Mouse (Mus musculus): ENCODE measurements around the gene Elof1. TPM values are rescaled to one million over a fixed set of nuclear protein-coding genes. Genes with fewer than 3 reads are reported as not detected.
"Not testable (repeated sequence)": the region's sequence is repeated elsewhere in the genome, so short reads cannot be mapped to it uniquely, and the experiment has no call there.

Gene Elof1
- polyA plus RNA-seq, 1 experiment from 2014 or later, result 190 TPM

DNA sequence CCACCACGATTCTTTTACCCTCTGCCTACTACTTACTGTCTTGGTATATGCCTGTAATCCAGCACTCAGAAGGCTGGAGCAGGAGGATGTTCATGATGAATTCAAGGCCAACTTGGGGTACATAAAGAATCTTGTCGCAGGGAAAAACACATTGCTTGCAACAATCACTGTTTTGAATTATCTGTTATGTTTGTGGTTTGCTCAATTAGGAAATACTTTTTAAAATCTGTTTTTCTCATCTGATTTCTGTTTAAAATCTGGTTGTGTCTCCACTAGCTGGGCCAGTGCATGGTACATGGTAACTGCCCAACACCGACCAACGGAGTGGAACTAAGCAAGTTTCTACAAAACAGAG lies 32.3 kb downstream of the Elof1 start:
- peaks cover 12% of the 10 kb centered on the region; the same call in 1 of the 2 replicates for H3K36me3 ChIP-seq
- no peaks in the 10 kb centered on the region for H3K27me3 ChIP-seq
- peak overlapping the region; percentile 81 for H3K4me2 ChIP-seq (replicated peaks)
- peaks cover 22% of the 10 kb centered on the region for H3K4me1 ChIP-seq (replicated peaks)
- no peak overlapping the region for H3K27ac ChIP-seq
- no peaks in the 10 kb centered on the region for H3K9me3 ChIP-seq
- H3K4me3 ChIP-seq (replicated peaks), result peak overlapping the region; percentile 72
- ATAC-seq, result no peak
- 35% methylated on average over 4 of the region's 4 CpGs for WGBS
- H3K9ac ChIP-seq (replicated peaks), result peak overlapping the region; percentile 69

DNA sequence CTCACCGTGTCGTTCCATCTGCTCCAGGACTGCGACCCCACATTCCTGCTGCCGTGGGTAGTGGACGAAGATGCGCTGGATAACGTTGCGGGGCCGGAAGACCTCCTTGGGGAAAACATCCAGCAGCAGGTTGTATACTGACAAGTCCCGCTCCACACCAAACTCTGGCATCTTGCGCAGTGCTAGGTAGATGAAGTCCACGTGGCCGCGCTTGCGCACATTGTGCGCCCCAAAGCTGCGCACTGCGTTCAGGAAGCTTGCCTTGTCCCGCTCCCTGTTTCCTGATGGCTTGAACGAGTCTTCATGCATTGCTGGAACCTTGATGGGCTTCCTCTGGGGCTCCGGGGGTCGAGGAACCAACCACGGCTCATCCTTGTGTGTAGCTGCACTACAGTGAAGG lies 40.7 kb downstream of the Elof1 start:
- WGBS, result 96% methylated on average over 23 of the region's 23 CpGs
- no peaks in the 10 kb centered on the region for H3K9me3 ChIP-seq
- no peak overlapping the region for H3K27ac ChIP-seq
- H3K27me3 ChIP-seq, result no peaks in the 10 kb centered on the region
- peaks cover 3% of the 10 kb centered on the region; the same call in 1 of the 2 replicates for H3K4me1 ChIP-seq (replicated peaks)
- no peak overlapping the region for H3K4me2 ChIP-seq (replicated peaks)
- peaks cover 50% of the 10 kb centered on the region for H3K36me3 ChIP-seq
- no peak overlapping the region for H3K4me3 ChIP-seq (replicated peaks)
- no peak for ATAC-seq
- H3K9ac ChIP-seq (replicated peaks), result no peak overlapping the region

DNA sequence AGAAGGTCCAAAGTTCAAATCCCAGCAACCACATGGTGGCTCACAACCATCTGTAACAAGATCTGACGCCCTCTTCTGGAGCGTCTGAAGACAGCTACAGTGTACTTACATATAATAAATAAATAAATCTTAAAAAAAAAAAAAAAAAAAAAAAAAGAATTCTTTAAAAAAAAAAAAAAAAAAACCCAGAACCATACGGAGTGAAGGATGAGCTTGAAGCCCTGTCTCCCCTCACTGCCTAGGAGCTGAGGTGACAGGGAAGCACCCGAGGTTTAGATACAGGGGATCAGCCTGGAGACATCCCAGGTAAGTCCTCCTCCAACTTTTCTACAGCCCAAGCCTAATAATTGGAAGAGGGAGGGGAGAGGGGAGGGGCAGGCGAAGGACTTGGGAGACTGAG lies 41.2 kb downstream of the Elof1 start:
- not testable (repeated sequence) for H3K27ac ChIP-seq; H3K9ac ChIP-seq (replicated peaks); H3K4me2 ChIP-seq (replicated peaks); H3K9me3 ChIP-seq; H3K4me3 ChIP-seq (replicated peaks); ATAC-seq; H3K27me3 ChIP-seq; H3K4me1 ChIP-seq (replicated peaks)
- peaks cover 50% of the 10 kb centered on the region for H3K36me3 ChIP-seq
- WGBS, result 76% methylated on average over 5 of the region's 5 CpGs

DNA sequence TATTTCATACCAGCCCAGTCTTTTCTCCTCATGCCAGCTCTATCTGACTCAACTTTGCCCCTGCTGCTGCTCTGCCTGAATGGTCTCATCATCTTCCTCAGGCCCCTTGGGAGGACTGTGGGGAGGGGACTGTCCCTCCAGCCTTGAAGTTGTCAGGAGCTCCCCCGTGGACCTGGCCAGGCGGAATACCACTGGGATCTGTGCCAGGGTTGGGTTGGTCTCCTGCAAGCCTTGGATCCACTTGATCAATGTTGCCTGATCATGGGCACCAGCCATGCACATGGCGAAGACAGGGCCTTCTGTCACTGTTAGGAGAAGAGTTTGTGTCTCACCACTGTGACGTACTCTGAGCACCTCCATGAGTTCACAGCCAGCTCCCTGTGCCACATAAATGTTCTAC lies 44.7 kb downstream of the Elof1 start:
- H3K27ac ChIP-seq, result no peak overlapping the region
- no peak overlapping the region for H3K9ac ChIP-seq (replicated peaks)
- H3K36me3 ChIP-seq, result peaks cover 46% of the 10 kb centered on the region
- H3K27me3 ChIP-seq, result no peaks in the 10 kb centered on the region
- 92% methylated on average over 4 of the region's 4 CpGs for WGBS
- no peak overlapping the region; the same call in 1 of the 2 replicates for H3K4me2 ChIP-seq (replicated peaks)
- H3K4me3 ChIP-seq (replicated peaks), result no peak overlapping the region
- no peak for ATAC-seq
- H3K9me3 ChIP-seq, result no peaks in the 10 kb centered on the region
- H3K4me1 ChIP-seq (replicated peaks), result peaks cover 17% of the 10 kb centered on the region

DNA sequence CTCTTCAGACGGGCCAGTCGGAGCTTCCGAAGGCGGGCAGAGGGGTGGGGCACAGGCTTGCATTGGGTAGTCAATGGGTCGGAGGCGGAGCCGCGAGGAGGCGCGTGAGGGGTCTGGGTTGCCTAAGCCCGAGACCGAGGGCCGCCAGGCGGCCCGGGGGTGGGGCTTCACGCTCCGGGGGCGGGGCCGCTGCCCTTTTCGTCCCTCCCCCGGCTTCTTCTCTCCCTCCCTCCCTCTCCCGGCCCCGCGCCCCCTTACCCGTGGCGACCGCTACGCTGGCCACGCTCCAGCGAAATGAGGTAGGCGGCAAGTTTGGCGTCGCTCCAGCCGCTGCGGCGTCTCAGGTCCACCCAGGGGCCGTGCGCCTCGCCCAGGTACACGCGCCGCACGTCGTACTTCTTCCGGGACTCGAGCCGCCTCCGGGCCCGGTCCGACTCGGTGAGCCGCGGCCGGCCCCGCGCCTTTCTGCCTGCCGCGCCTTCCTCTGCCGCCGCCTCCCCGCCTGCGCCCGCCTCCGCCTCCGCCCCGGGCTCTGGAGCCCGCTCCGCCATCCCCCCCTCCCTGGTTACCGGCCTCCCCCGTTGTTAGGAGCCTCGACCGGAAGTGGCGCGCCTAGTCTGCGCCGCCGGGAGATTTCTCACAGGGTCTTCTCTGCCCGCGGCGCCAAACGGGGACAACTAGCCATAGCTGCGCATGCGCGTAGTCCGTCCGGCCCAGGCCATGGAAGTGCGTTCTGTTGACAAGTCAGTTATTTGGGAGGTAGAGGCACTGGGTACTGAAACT lies 46.0 kb downstream of the Elof1 start, which contains the start of the genes Gm49318 and Zfp653:
Gene Gm49318, minus strand, starts transcription at position 469 of the 783 bp plus-strand sequence.
Gene Zfp653, minus strand, starts transcription at position 586 of the 783 bp plus-strand sequence.
- Histone ChIP-seq H3K36me3 (peaks cover 50% of the 10 kb centered on the region), H3K27ac (peak within 1 kb of the TSS; percentile 96), H3K9ac (replicated peaks) (peak within 1 kb of the TSS; percentile 91), H3K4me1 (replicated peaks) (peaks cover 17% of the 10 kb centered on the region), H3K9me3 (no peaks in the 10 kb centered on the region), H3K27me3 (no peaks in the 10 kb centered on the region), H3K4me2 (replicated peaks) (peak within 1 kb of the TSS; percentile 61), H3K4me3 (replicated peaks) (peak within 1 kb of the TSS; percentile 82)
- ATAC-seq, result peak; percentile 98
- under 1% methylated on average over 78 of the region's 87 CpGs for WGBS

DNA sequence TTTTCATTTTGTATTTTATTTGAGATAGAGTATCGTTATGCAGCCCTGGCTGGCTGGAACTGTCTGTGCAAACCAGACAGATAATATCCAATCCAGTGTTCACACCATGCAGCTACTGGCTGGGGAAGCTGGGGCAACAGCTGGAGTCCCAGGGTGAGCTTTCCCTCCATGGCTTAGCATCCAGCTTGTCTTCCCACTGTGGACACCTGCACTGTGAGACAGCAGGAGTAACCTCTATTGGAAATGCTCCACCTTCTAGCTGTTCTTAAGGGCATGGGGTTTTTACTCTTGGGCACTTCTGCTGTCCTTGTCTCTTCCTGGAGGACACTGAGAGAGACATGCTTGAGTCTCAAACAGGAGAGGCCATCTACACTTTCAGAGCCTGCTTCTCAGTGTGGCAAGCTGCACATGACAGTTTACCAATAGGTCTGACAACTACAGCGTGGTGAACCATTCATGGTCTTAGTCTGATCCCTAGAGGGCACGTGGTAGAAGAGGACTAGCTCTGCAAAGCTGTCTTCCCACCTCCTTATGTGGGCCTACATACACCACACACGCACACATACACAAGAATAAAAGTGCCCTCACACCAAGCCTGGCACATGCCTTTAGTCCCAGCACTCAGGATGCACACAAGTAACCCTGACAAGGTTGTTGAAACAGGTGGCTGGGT lies 47.0 kb downstream of the Elof1 start:
- Histone ChIP-seq H3K4me1 (replicated peaks) (peaks cover 17% of the 10 kb centered on the region), H3K27me3 (no peaks in the 10 kb centered on the region), H3K27ac (peak overlapping the region; percentile 96; the same call in 1 of the 2 replicates), H3K9ac (replicated peaks) (peak overlapping the region; percentile 91), H3K36me3 (peaks cover 58% of the 10 kb centered on the region), H3K4me2 (replicated peaks) (peak overlapping the region; percentile 61), H3K4me3 (replicated peaks) (peak overlapping the region; percentile 82), H3K9me3 (no peaks in the 10 kb centered on the region)
- no peak; the same call in 1 of the 2 replicates for ATAC-seq
- 65% methylated on average over 4 of the region's 4 CpGs for WGBS

DNA sequence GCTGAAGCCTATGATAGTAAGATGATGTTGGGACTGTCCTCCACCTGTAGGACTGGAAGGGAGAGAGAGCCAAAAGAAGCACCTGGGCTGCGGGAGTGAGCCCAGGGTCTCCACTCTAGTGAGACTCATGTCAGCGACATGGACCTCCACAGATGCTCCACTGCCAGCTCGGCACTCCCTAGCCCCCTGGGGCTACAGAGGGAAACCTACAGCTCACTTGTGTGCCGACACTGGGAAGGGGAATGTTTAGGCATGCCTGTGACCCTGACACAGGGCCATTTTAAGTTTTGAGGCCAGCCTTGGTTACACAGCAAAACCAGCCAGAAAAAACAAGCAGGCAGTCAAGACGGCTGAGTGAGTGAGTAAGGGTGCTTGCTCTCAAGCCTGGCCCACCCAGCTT lies 49.8 kb downstream of the Elof1 start:
- Histone ChIP-seq H3K4me1 (replicated peaks) (peaks cover 17% of the 10 kb centered on the region), H3K27me3 (no peaks in the 10 kb centered on the region), H3K9me3 (no peaks in the 10 kb centered on the region), H3K27ac (no peak overlapping the region), H3K36me3 (peaks cover 59% of the 10 kb centered on the region), H3K4me2 (replicated peaks) (no peak overlapping the region), H3K4me3 (replicated peaks) (no peak overlapping the region), H3K9ac (replicated peaks) (no peak overlapping the region; the same call in 1 of the 2 replicates)
- no peak for ATAC-seq
- 86% methylated on average over 5 of the region's 5 CpGs for WGBS

DNA sequence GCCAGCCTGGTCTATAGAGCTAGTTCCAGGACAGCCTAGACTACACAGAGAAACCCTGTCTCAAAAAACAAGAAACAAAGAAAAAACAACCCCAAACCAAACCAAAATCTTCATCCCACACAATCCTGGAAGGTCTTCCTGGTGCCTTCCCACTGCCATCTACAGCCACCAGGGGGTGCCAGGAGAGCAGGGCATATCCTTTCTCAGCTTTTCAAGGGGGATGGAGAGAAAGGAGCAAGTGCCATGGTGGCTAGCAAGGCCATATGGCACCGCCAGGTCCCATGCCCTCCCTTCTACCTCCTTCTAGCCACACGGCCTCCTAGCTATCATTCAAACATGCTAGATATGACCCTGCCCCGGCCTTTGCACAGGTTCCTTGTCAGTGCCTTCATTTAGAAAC lies 50.5 kb downstream of the Elof1 start:
- H3K4me3 ChIP-seq (replicated peaks), result no peak overlapping the region
- H3K36me3 ChIP-seq, result peaks cover 67% of the 10 kb centered on the region
- H3K27ac ChIP-seq, result no peak overlapping the region
- no peak overlapping the region for H3K4me2 ChIP-seq (replicated peaks)
- ATAC-seq, result no peak
- H3K9ac ChIP-seq (replicated peaks), result no peak overlapping the region; the same call in 1 of the 2 replicates
- WGBS, result 77% methylated on average over 3 of the region's 3 CpGs
- H3K27me3 ChIP-seq, result no peaks in the 10 kb centered on the region
- H3K4me1 ChIP-seq (replicated peaks), result peaks cover 14% of the 10 kb centered on the region
- H3K9me3 ChIP-seq, result no peaks in the 10 kb centered on the region

DNA sequence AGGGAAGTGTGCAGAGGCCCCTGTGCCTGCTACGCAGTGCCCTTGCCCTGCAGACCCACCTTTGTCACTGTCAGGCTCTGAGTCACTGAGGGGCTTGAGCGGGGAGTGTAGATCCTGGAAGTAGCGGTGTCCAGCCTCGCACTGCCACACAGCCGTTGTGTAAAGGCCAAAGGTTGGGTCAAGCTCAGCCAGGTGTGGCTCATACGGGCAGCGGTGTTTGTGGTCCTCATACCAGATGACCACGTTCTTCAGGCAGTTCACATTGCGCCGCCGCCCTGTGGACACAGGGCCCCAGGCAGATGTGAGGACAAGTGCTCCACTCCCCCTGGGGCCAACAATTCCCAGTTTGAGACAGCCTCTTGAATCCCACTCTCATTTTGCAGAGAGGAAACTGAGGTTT lies 51.3 kb downstream of the Elof1 start:
- Histone ChIP-seq H3K4me2 (replicated peaks) (no peak overlapping the region), H3K9ac (replicated peaks) (no peak overlapping the region), H3K4me3 (replicated peaks) (no peak overlapping the region), H3K27me3 (no peaks in the 10 kb centered on the region), H3K9me3 (no peaks in the 10 kb centered on the region), H3K4me1 (replicated peaks) (peaks cover 14% of the 10 kb centered on the region), H3K36me3 (peaks cover 73% of the 10 kb centered on the region), H3K27ac (no peak overlapping the region)
- no peak for ATAC-seq
- WGBS, result 98% methylated on average over 11 of the region's 11 CpGs

DNA sequence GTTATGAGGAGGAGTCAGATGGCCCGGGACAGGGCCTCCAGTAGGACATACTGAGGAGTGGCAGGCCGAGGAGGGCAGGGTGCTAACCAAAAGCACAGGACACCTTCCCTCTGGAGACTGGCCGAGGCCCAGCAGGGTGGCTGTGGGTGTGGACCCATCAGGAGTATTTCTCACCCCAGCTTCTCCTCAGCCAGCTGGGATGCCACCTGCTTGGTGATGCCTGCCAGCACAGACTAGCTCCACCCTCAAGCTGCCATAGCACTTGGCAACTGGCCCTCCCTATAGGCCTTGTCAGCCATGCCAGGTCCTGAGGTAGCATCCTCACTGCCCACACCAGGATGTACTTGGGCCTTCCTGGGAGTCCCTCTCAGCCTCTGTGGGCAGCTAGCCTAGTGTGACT lies 52.6 kb downstream of the Elof1 start:
- Histone ChIP-seq H3K9ac (replicated peaks) (no peak overlapping the region), H3K9me3 (no peaks in the 10 kb centered on the region), H3K4me3 (replicated peaks) (no peak overlapping the region), H3K4me2 (replicated peaks) (no peak overlapping the region), H3K36me3 (peaks cover 81% of the 10 kb centered on the region), H3K27me3 (no peaks in the 10 kb centered on the region), H3K4me1 (replicated peaks) (peaks cover 1% of the 10 kb centered on the region; the same call in 1 of the 2 replicates), H3K27ac (no peak overlapping the region)
- no peak for ATAC-seq
- 89% methylated on average over 3 of the region's 3 CpGs for WGBS

Data from midbrain, embryonic 13.5 days (tissue).